Mouse (Mus musculus): ENCODE results near the gene Slc6a6. TPM values are rescaled to one million over a fixed set of nuclear protein-coding genes. Genes with fewer than 3 reads are reported as not detected.

The Slc6a6 gene
- 49.1 TPM for polyA plus RNA-seq (2017; shearing (Covaris generic))

DNA sequence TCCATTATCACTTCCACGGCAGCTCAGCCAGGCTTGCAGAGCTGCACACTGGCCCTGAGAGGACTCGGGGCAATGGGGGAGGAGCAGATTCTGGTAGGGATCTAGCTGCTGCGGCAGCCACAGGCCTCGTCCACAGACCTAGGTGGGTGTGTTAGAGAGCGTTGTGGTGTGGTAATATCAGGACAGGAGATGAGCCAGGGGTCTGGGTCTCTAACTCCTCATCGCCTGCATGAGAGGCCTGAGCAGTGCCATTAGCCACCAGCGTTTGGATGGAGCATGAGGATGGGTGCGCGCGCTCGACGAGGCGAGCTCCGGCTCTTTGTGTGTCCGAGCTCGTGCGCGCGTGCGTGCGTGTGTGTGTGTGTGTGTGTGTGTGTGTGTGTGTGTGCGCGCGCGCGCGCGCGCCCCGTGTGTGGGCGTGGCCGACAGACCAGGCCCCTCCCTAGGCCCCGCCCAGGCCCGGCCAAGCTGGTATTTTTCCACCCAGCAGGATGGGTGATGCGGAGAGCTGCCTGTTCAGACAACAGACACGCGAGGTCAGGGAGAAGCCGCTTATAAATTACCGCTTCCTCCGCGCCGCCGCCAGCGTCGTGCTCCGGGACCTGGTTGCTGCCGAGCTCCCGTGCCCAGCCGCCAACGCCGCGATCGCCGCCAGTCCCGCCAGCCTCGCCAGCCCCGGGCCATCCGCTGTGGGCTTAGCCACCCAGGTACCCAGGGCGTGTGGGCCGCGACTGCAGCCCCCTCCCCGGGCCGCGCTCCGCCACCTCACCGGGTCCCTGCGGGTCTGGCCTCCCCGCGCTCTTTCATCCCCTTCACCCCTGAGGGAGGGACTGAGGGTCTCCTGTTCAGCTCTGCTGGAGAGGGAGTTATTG is at the start of gene Slc6a6:
Gene Slc6a6 (plus strand): TSS at position 452 of the 872 bp plus-strand sequence.

Other genes starting within 250 kb of the Slc6a6 start
- 17.1 TPM for gene Chchd4, start 210.5 kb upstream of the Slc6a6 start, polyA plus RNA-seq (2017; shearing (Covaris generic))
- 86.4 TPM for gene Tmem43, start 210.3 kb upstream of the Slc6a6 start, polyA plus RNA-seq (2017; shearing (Covaris generic))
- 39.2 TPM for gene Xpc, start 168.2 kb upstream of the Slc6a6 start, polyA plus RNA-seq (2017; shearing (Covaris generic))
- 140 TPM for gene Lsm3, start 168.1 kb upstream of the Slc6a6 start, polyA plus RNA-seq (2017; shearing (Covaris generic))
- 0.10 TPM for gene Grip2, start 143.2 kb downstream of the Slc6a6 start, polyA plus RNA-seq (2017; shearing (Covaris generic))
- gene Ccdc174, start 194.0 kb downstream of the Slc6a6 start, polyA plus RNA-seq (2017; shearing (Covaris generic)), result 35.7 TPM
- gene 4930590J08Rik, start 218.8 kb downstream of the Slc6a6 start, polyA plus RNA-seq (2017; shearing (Covaris generic)), result not detected

All from inflammation-experienced regulatory T-cells, adult 16 weeks (primary cell).